Mouse (Mus musculus): ENCODE data around the gene Slc9c1.

- TF ChIP-seq CTCF (IDR thresholded peaks at IDR 0.05; ENCODE audit: low read depth, low read length): no peak
- no peak for TF ChIP-seq POLR2A (IDR thresholded peaks at IDR 0.05; ENCODE audit: extremely low read depth, insufficient read depth, low read length)
Measured at GRCm38 (mm10) chr16:45653009-45653933, 118.2 kb downstream of the Slc9c1 start.

Data from liver, adult 2 months (tissue).